Mouse (Mus musculus) midbrain, embryonic 10.5 days (tissue): ENCODE measurements around the gene Olfr212. TPM values are rescaled to one million over a fixed set of nuclear protein-coding genes. Genes with fewer than 3 reads are reported as not detected.
"Not testable (repeated sequence)": the region's sequence is repeated elsewhere in the genome, so short reads cannot be mapped to it uniquely, and the experiment has no call there.

Experiments
- DNase-seq: peaks from one replicate; pipeline ENCODE4 v3.0.0-alpha.2; 2017; ENCODE audit warnings: low spot score
- H3K27ac ChIP-seq: fragments of 300-500 bp; sonication (generic); replicated peaks from 2 replicates; pipeline ENCODE4 v1.5.1; 2016; ENCODE audit warnings: mild to moderate bottlenecking
- H3K27me3 ChIP-seq: fragments of 300-500 bp; sonication (generic); 2 replicates; pipeline ENCODE4 v1.6.1; 2016; ENCODE audit warnings: low read depth, mild to moderate bottlenecking; ENCODE audit not compliant: poor library complexity, severe bottlenecking
- H3K36me3 ChIP-seq: fragments of 300-500 bp; sonication (generic); 2 replicates; pipeline ENCODE4 v1.6.1; 2016; ENCODE audit warnings: mild to moderate bottlenecking, moderate library complexity
- H3K4me1 ChIP-seq: fragments of 300-500 bp; sonication (generic); 2 replicates; pipeline ENCODE4 v1.6.1; 2016
- H3K4me3 ChIP-seq: fragments of 300-500 bp; sonication (generic); 2 replicates; pipeline ENCODE4 v1.5.1; 2016; ENCODE audit warnings: mild to moderate bottlenecking, moderate library complexity
- H3K9me3 ChIP-seq: fragments of 300-500 bp; sonication (generic); replicated peaks from 2 replicates; pipeline ENCODE4 v1.6.1; 2016; ENCODE audit warnings: mild to moderate bottlenecking
- WGBS: fragments of 180-500 bp; shearing (Covaris S2); methylation state at CpG from one replicate; pipeline ENCODE4 v1.1.7; 2016; 5-methylcytosine and 5-hydroxymethylcytosine counted together
- polyA plus RNA-seq: library from polyadenylated mRNA; unstranded; fragments of >200 nt; fragmentation: Nextera tagmentation; extraction: Ambion mirVana; gene quantifications from 2 replicates; pipeline ENCODE4 v1.2.1, GENCODE M21; 2016

The Olfr212 gene
- polyA plus RNA-seq, 1 experiment from 2014 or later = not detected

- WGBS = 94% methylated on average over 11 of the region's 11 CpGs
- not testable (repeated sequence) for H3K9me3 ChIP-seq, H3K4me3 ChIP-seq, H3K27ac ChIP-seq, H3K27me3 ChIP-seq, H3K36me3 ChIP-seq, DNase-seq, H3K4me1 ChIP-seq
Observed at GRCm38 (mm10) chr6:116550841-116551240, 44.5 kb downstream of the Olfr212 start, which contains the start of gene Gm5580. Gm5580 (plus strand) TSS chr6:116551141.

GRCm38 (mm10) chr6:116553935-116554334, 47.6 kb downstream of the Olfr212 start, which contains the start of gene Olfr214:
Olfr214 (plus strand) TSS chr6:116554235.
- Histone ChIP-seq H3K27me3 (no peaks in the 10 kb centered on the region), H3K4me3 (no peak within 1 kb of the TSS), H3K9me3 (no peaks in the 10 kb centered on the region), H3K27ac (no peak within 1 kb of the TSS), H3K36me3 (no peaks in the 10 kb centered on the region), H3K4me1 (no peaks in the 10 kb centered on the region)
- DNase-seq = no peak
- WGBS = 91% methylated on average over 1 of the region's 1 CpGs

GRCm38 (mm10) chr6:116554952-116555351, 48.6 kb downstream of the Olfr212 start:
- H3K9me3 ChIP-seq = no peaks in the 10 kb centered on the region
- no peaks in the 10 kb centered on the region for H3K27me3 ChIP-seq
- no peak for DNase-seq
- H3K27ac ChIP-seq = no peak overlapping the region
- H3K4me1 ChIP-seq = no peaks in the 10 kb centered on the region
- H3K4me3 ChIP-seq = no peak overlapping the region
- WGBS = 76% methylated on average over 3 of the region's 3 CpGs
- no peaks in the 10 kb centered on the region for H3K36me3 ChIP-seq

Other genes starting within 250 kb of the Olfr212 start
- gene Zfand4, start 242.3 kb upstream of the Olfr212 start, polyA plus RNA-seq = 9.2 and 10.6 TPM in 2 replicates
- gene March8, start 168.5 kb upstream of the Olfr212 start, polyA plus RNA-seq = 27.7 and 33.7 TPM in 2 replicates
- 0.77 and 1.1 TPM in 2 replicates for gene Alox5, start 45.3 kb upstream of the Olfr212 start, polyA plus RNA-seq
- not detected in 2 replicates for gene Olfr211, start 17.4 kb upstream of the Olfr212 start, polyA plus RNA-seq
- gene Olfr213, start 31.9 kb downstream of the Olfr212 start, polyA plus RNA-seq = not detected in 2 replicates
- 0.69 and 0.79 TPM in 2 replicates for gene Gm5580, start 44.6 kb downstream of the Olfr212 start, polyA plus RNA-seq
- not detected in 2 replicates for gene Olfr214, start 47.7 kb downstream of the Olfr212 start, polyA plus RNA-seq
- not detected in 2 replicates for gene Olfr215, start 77.7 kb downstream of the Olfr212 start, polyA plus RNA-seq
- gene Zfp422, start 122.5 kb downstream of the Olfr212 start, polyA plus RNA-seq = 308 and 322 TPM in 2 replicates
- 8.6 and 9.2 TPM in 2 replicates for gene Depp1, start 144.1 kb downstream of the Olfr212 start, polyA plus RNA-seq
- gene Rassf4, start 167.4 kb downstream of the Olfr212 start, polyA plus RNA-seq = 35.0 and 35.7 TPM in 2 replicates
- gene Tmem72, start 210.4 kb downstream of the Olfr212 start, polyA plus RNA-seq = 0.02 and 0.06 TPM in 2 replicates